Mouse (Mus musculus) embryonic facial prominence, embryonic 11.5 days (tissue): ENCODE data around the gene Lfng. TPM values are rescaled to one million over a fixed set of nuclear protein-coding genes. Genes with fewer than 3 reads are reported as not detected.

ENCODE experiments used
- ATAC-seq: fragments of 200-750 bp; cut with Nextera tagmentation; replicated peaks from 2 replicates; pipeline ENCODE4 v1.8.0; 2017; ENCODE audit warnings: low read depth; ENCODE audit not compliant: insufficient number of reproducible peaks, low FRiP score, low TSS enrichment
- DNase-seq: peaks from one replicate; pipeline ENCODE4 v3.0.0-alpha.2; 2015; ENCODE audit warnings: low spot score
- H3K27ac ChIP-seq: fragments of 300-500 bp; sonication (generic); replicated peaks from 2 replicates; pipeline ENCODE4 v1.5.1; 2014; ENCODE audit warnings: mild to moderate bottlenecking, low read depth, low read length, control low read depth
- H3K27me3 ChIP-seq: fragments of 300-500 bp; sonication (generic); 2 replicates; pipeline ENCODE4 v1.6.1; 2014; ENCODE audit warnings: mild to moderate bottlenecking, low read length, moderate library complexity, mixed read lengths; ENCODE audit not compliant: control insufficient read depth, insufficient read depth
- H3K36me3 ChIP-seq: fragments of 300-500 bp; sonication (generic); replicated peaks from 2 replicates; pipeline ENCODE4 v1.6.1; 2014; ENCODE audit warnings: low read depth, mild to moderate bottlenecking, low read length, moderate library complexity, mixed read lengths; ENCODE audit not compliant: control insufficient read depth, insufficient read depth
- H3K4me1 ChIP-seq: fragments of 300-500 bp; sonication (generic); 2 replicates; pipeline ENCODE4 v1.6.1; 2014; ENCODE audit warnings: low read length, mixed read lengths; ENCODE audit not compliant: control insufficient read depth, insufficient read depth
- H3K4me2 ChIP-seq: fragments of 300-500 bp; sonication (generic); 2 replicates; pipeline ENCODE4 v1.6.1; 2014; ENCODE audit warnings: low read depth, mild to moderate bottlenecking, control low read depth, low read length, moderate library complexity
- H3K4me3 ChIP-seq: fragments of 300-500 bp; sonication (generic); 2 replicates; pipeline ENCODE4 v1.5.1; 2014; ENCODE audit warnings: low read depth, low read length, control low read depth
- H3K9ac ChIP-seq: fragments of 300-500 bp; sonication (generic); replicated peaks from 2 replicates; pipeline ENCODE4 v1.6.1; 2014; ENCODE audit warnings: mild to moderate bottlenecking, control low read depth, low read length
- H3K9me3 ChIP-seq: fragments of 300-500 bp; sonication (generic); replicated peaks from 2 replicates; pipeline ENCODE4 v1.6.1; 2016; ENCODE audit warnings: mild to moderate bottlenecking, low read length, inconsistent platforms, mixed read lengths; ENCODE audit not compliant: control insufficient read depth
- WGBS: fragments of 180-500 bp; shearing (Covaris S2); extraction: QIAGEN DNeasy Blood & Tissue Kit; methylation state at CpG from one replicate; pipeline ENCODE4 v1.1.7; 2014; 5-methylcytosine and 5-hydroxymethylcytosine counted together
- polyA plus RNA-seq: library from polyadenylated mRNA; unstranded; fragments of >200 nt; fragmentation: Nextera tagmentation; extraction: Ambion mirVana; gene quantifications from 2 replicates; pipeline ENCODE4 v1.2.1, GENCODE M21; 2014

Lfng gene
- polyA plus RNA-seq, 1 experiment from 2014 or later: 13.3 TPM

DNA sequence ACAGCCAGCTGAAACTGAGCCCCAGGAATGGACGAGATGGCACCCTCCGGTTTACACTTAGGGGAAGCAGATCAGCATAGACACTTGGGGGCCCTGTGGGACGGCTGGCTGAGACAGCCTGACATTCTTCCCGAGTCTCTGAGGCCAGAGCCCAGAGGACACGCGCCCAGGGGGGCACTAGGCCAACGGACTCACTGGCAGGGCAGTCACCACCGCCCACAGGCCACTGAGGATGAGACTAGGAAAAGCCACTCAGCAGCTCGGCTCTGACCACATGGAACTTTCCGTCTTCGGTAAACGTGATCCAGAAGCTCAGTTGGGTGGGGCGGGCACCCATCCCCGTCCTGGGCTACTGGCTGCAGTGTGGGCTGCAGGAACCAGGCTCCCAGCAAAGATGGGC is 32.8 kb downstream of the Lfng start:
- WGBS: 86% methylated on average over 14 of the region's 14 CpGs
- Histone ChIP-seq H3K27ac (no peak overlapping the region), H3K4me2 (no peak overlapping the region), H3K4me3 (no peak overlapping the region), H3K36me3 (peaks cover 19% of the 10 kb centered on the region), H3K9ac (no peak overlapping the region), H3K9me3 (no peaks in the 10 kb centered on the region), H3K27me3 (no peaks in the 10 kb centered on the region), H3K4me1 (peaks cover 14% of the 10 kb centered on the region)
- DNase-seq (no peak), ATAC-seq (no peak)

- peak; percentile 8; the same call in 1 of the 2 replicates for ATAC-seq
- no peak for DNase-seq
- Histone ChIP-seq H3K27ac (peak overlapping the region; percentile 75), H3K27me3 (no peaks in the 10 kb centered on the region), H3K9me3 (no peaks in the 10 kb centered on the region), H3K4me2 (no peak overlapping the region), H3K4me3 (no peak overlapping the region), H3K36me3 (peaks cover 16% of the 10 kb centered on the region), H3K9ac (no peak overlapping the region), H3K4me1 (peaks cover 14% of the 10 kb centered on the region)
- 90% methylated on average over 2 of the region's 2 CpGs for WGBS
Measured at GRCm38 (mm10) chr5:140640812-140641211, 33.7 kb downstream of the Lfng start.

- Histone ChIP-seq H3K9me3 (no peaks in the 10 kb centered on the region), H3K9ac (no peak overlapping the region; the same call in 1 of the 2 replicates), H3K27me3 (no peaks in the 10 kb centered on the region), H3K4me3 (no peak overlapping the region), H3K4me2 (peak overlapping the region; percentile 29), H3K36me3 (peaks cover 17% of the 10 kb centered on the region), H3K27ac (peak overlapping the region; percentile 75), H3K4me1 (peaks cover 16% of the 10 kb centered on the region)
- ATAC-seq: peak; percentile 65
- 27% methylated on average over 10 of the region's 10 CpGs for WGBS
- peak; percentile 92 for DNase-seq
Measured at GRCm38 (mm10) chr5:140641254-140641928, 34.3 kb downstream of the Lfng start.

DNA sequence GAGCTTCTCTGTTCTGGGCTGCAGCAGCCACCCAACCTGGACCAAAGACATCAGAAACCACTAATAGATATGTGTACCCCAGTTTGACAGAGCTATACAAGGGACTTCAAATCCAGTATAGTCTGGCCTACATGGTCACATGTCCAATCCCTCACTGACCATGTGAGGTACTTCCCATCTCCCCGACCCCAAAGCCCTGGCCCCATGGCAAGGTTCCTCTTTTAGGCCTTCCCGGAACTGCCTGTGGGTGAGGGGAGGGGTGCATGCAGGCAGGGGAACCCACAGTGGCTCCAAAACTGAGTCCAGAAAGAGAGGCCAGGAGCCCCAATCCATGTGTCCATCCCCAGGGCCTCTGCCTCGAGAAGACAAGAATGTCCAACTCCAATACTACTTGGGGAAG is 35.0 kb downstream of the Lfng start:
- Histone ChIP-seq H3K4me2 (peak overlapping the region; percentile 29), H3K36me3 (peaks cover 18% of the 10 kb centered on the region), H3K4me1 (peaks cover 20% of the 10 kb centered on the region), H3K27ac (peak overlapping the region; percentile 75), H3K4me3 (no peak overlapping the region), H3K9me3 (no peaks in the 10 kb centered on the region), H3K9ac (no peak overlapping the region; the same call in 1 of the 2 replicates), H3K27me3 (no peaks in the 10 kb centered on the region)
- ATAC-seq: no peak
- no peak for DNase-seq
- WGBS: 53% methylated on average over 3 of the region's 3 CpGs

GRCm38 (mm10) chr5:140644263-140644662 is 37.1 kb downstream of the Lfng start:
- 85% methylated on average over 6 of the region's 6 CpGs for WGBS
- ATAC-seq (no peak), DNase-seq (no peak)
- peaks cover 23% of the 10 kb centered on the region for H3K4me1 ChIP-seq
- no peaks in the 10 kb centered on the region for H3K27me3 ChIP-seq
- H3K4me2 ChIP-seq: no peak overlapping the region
- H3K27ac ChIP-seq: no peak overlapping the region
- no peak overlapping the region for H3K4me3 ChIP-seq
- no peak overlapping the region for H3K9ac ChIP-seq
- H3K36me3 ChIP-seq: peaks cover 10% of the 10 kb centered on the region
- H3K9me3 ChIP-seq: no peaks in the 10 kb centered on the region

DNA sequence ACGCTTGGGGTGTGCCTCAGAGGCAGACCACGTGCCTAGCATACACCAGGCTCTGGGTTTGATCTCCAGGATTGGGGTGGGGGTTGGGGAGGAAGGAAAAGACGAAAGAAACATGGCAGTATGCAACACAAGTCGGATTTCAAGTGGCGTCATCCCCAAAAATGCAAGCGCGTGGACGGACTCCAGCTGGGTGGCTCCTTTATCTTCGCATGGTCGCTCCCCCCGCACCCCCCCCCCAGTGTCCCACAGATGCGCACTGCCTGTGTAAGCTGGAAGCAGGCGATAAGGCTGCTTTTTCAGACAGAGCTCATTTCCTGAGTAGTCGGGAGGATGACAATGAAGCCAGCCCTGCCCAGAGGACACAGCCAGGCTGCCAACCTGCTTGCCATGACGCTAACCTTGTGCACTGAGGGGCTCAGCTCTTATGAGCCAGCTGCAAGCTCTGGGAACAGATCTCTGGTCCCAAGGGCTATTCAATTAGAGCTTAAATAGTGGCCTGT is 37.6 kb downstream of the Lfng start:
- 84% methylated on average over 15 of the region's 15 CpGs for WGBS
- Histone ChIP-seq H3K9ac (no peak overlapping the region), H3K36me3 (peaks cover 10% of the 10 kb centered on the region), H3K4me3 (no peak overlapping the region), H3K4me2 (no peak overlapping the region), H3K9me3 (no peaks in the 10 kb centered on the region), H3K4me1 (peaks cover 23% of the 10 kb centered on the region), H3K27me3 (no peaks in the 10 kb centered on the region), H3K27ac (no peak overlapping the region)
- DNase-seq (no peak), ATAC-seq (no peak)

- Histone ChIP-seq H3K9ac (no peak overlapping the region), H3K4me3 (no peak overlapping the region), H3K4me2 (no peak overlapping the region), H3K27ac (no peak overlapping the region), H3K9me3 (no peaks in the 10 kb centered on the region), H3K36me3 (peaks cover 10% of the 10 kb centered on the region), H3K27me3 (no peaks in the 10 kb centered on the region), H3K4me1 (peaks cover 23% of the 10 kb centered on the region)
- WGBS: 93% methylated on average over 4 of the region's 4 CpGs
- no peak for ATAC-seq
- DNase-seq: no peak
Measured at GRCm38 (mm10) chr5:140645454-140645853, 38.3 kb downstream of the Lfng start.

GRCm38 (mm10) chr5:140646171-140646570 is 39.1 kb downstream of the Lfng start:
- Histone ChIP-seq H3K9me3 (no peaks in the 10 kb centered on the region), H3K27ac (no peak overlapping the region), H3K27me3 (no peaks in the 10 kb centered on the region), H3K4me3 (peak overlapping the region; percentile 8; the same call in 1 of the 2 replicates), H3K4me2 (peak overlapping the region; percentile 91), H3K36me3 (peaks cover 10% of the 10 kb centered on the region), H3K4me1 (peaks cover 18% of the 10 kb centered on the region), H3K9ac (no peak overlapping the region)
- 90% methylated on average over 6 of the region's 6 CpGs for WGBS
- no peak for ATAC-seq
- no peak for DNase-seq
